Comparison of ENCODE assay signal across 24 mouse cellular contexts in the genomic region with DNA sequence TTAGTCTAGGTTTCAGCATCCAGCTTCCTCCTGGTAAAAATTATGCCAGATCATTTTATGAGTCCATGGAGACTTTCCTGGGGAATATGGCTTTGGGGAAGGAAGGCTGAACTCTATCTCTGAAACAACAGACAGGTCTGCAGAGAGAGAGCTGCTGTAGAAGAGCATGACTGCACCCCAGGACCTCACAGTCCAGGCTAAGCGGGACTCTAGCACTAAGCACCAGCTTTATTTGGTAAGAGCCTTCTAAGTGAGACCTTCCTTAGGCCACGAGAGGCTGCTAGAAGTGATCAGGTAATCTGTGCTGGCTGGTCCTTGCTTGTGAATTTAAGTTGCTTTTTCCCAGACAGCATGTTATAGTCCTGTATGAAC.
A peak's percentile ranks its signal among the peaks of the same experiment; 100 is the strongest.
DNase-seq lines count a peak whose midpoint lies in the region; ATAC-seq lines count a peak whose summit lies in the region.
"Had no signal": no experiment of that assay in that cellular context is flagged by ENCODE, and none has a peak within 500 bp of the region (broad histone marks: within the 10 kb centered on the region; RNA-seq: fewer than 3 reads in every experiment).

No protein-coding gene starts in this region.

- H3K9ac ChIP-seq in heart, embryonic 11.5 days (ENCODE audit: low read depth, low read length): no peak overlapping the region
- H3K9ac ChIP-seq in midbrain, embryonic 15.5 days: no peak overlapping the region
- H3K9ac ChIP-seq in midbrain, embryonic 13.5 days (replicated peaks): no peak overlapping the region
- H3K9ac ChIP-seq in intestine, embryonic 16.5 days (ENCODE audit: low read depth, low read length): no peak overlapping the region
- H3K9ac ChIP-seq: embryonic facial prominence, embryonic 12.5 days; forebrain, embryonic 13.5 days had no signal

- no peaks in the 10 kb centered on the region for H3K27me3 ChIP-seq in heart, embryonic 11.5 days (ENCODE audit: control insufficient read depth, insufficient read depth, low read length)
- no peaks in the 10 kb centered on the region for H3K27me3 ChIP-seq in midbrain, embryonic 15.5 days (replicated peaks)
- no peaks in the 10 kb centered on the region for H3K27me3 ChIP-seq in midbrain, embryonic 13.5 days
- no peaks in the 10 kb centered on the region for H3K27me3 ChIP-seq in intestine, embryonic 16.5 days (replicated peaks; ENCODE audit: control insufficient read depth, insufficient read depth, low read length)
- H3K27me3 ChIP-seq: CH12.LX; embryonic facial prominence, embryonic 12.5 days; forebrain, embryonic 13.5 days; Patski had no signal

- no peaks in the 10 kb centered on the region for H3K36me3 ChIP-seq in heart, embryonic 11.5 days (ENCODE audit: control insufficient read depth, insufficient read depth, low read length)
- no peaks in the 10 kb centered on the region for H3K36me3 ChIP-seq in midbrain, embryonic 15.5 days (replicated peaks)
- H3K36me3 ChIP-seq in midbrain, embryonic 13.5 days: no peaks in the 10 kb centered on the region
- no peaks in the 10 kb centered on the region for H3K36me3 ChIP-seq in intestine, embryonic 16.5 days (ENCODE audit: control insufficient read depth, insufficient read depth, low read length)
- H3K36me3 ChIP-seq: embryonic facial prominence, embryonic 10.5 days; embryonic facial prominence, embryonic 12.5 days; G1E had no signal

- no peak for DNase-seq in heart, adult 11 months
- no peak for DNase-seq in left cerebral cortex, postnatal 10 days (ENCODE audit: extremely low spot score in 1 of 2, low spot score in 2 of 2)
- DNase-seq in neural tube, embryonic 10.5 days (ENCODE audit: extremely low spot score, low spot score): no peak
- DNase-seq: adrenal gland, adult 8-10 months; adrenal gland, postnatal 14 days; adrenal gland, postnatal 36 days; B cell, adult 2 months; cerebellum, adult 11-12 months; cerebellum, adult 2 months; cerebellum, adult 9-10 months; cerebellum, postnatal 10 days; cerebellum, postnatal 25 days had no signal

- 0 out of 2 replicates have a peak, but pooled peaks cover 2% of the 10 kb centered on the region for H3K4me1 ChIP-seq in heart, embryonic 11.5 days (ENCODE audit: control insufficient read depth, insufficient read depth, low read length)
- H3K4me1 ChIP-seq in midbrain, embryonic 15.5 days: no peaks in the 10 kb centered on the region; the same call in 1 of the 2 replicates
- 0 out of 2 replicates have a peak, but pooled peaks cover 5% of the 10 kb centered on the region for H3K4me1 ChIP-seq in midbrain, embryonic 13.5 days (replicated peaks)
- no peaks in the 10 kb centered on the region for H3K4me1 ChIP-seq in intestine, embryonic 16.5 days (ENCODE audit: control insufficient read depth, insufficient read depth, low read length)
- H3K4me1 ChIP-seq: embryonic facial prominence, embryonic 12.5 days; forebrain, embryonic 13.5 days had no signal

- no peaks in the 10 kb centered on the region for H3K9me3 ChIP-seq in heart, embryonic 11.5 days (replicated peaks; ENCODE audit: control insufficient read depth, low read length)
- no peaks in the 10 kb centered on the region for H3K9me3 ChIP-seq in midbrain, embryonic 15.5 days
- no peaks in the 10 kb centered on the region for H3K9me3 ChIP-seq in midbrain, embryonic 13.5 days
- H3K9me3 ChIP-seq in intestine, embryonic 16.5 days (ENCODE audit: control insufficient read depth, low read length): no peaks in the 10 kb centered on the region
- H3K9me3 ChIP-seq: embryonic facial prominence, embryonic 10.5 days; embryonic facial prominence, embryonic 12.5 days; forebrain, embryonic 13.5 days had no signal

- no peak for ATAC-seq in heart, embryonic 11.5 days (replicated peaks; ENCODE audit: insufficient number of reproducible peaks, low FRiP score, low TSS enrichment)
- peak; percentile 63 for ATAC-seq in midbrain, embryonic 15.5 days (replicated peaks)
- no peak for ATAC-seq in midbrain, embryonic 13.5 days
- ATAC-seq in intestine, embryonic 16.5 days: peak; percentile 83
- ATAC-seq: activated CD4-positive, CD25-positive, alpha-beta regulatory T cell, adult 4 months; CD4-positive, CD25-positive, alpha-beta regulatory T cell, adult 4 months; Patski had no signal

- no peak overlapping the region for H3K4me2 ChIP-seq in heart, embryonic 11.5 days
- no peak overlapping the region for H3K4me2 ChIP-seq in midbrain, embryonic 15.5 days
- H3K4me2 ChIP-seq in midbrain, embryonic 13.5 days (replicated peaks): no peak overlapping the region
- H3K4me2 ChIP-seq in intestine, embryonic 16.5 days (ENCODE audit: low read depth, low read length): peak overlapping the region; percentile 4; the same call in 1 of the 2 replicates
- H3K4me2 ChIP-seq: embryonic facial prominence, embryonic 12.5 days; forebrain, embryonic 13.5 days had no signal

- peak overlapping the region; percentile 41; the same call in 1 of the 2 replicates for H3K27ac ChIP-seq in heart, embryonic 11.5 days (ENCODE audit: low read depth, low read length)
- 0 out of 2 replicates have a peak overlapping the region, but pooled peaks have one; percentile 27 for H3K27ac ChIP-seq in midbrain, embryonic 15.5 days
- H3K27ac ChIP-seq in midbrain, embryonic 13.5 days: no peak overlapping the region
- H3K27ac ChIP-seq in intestine, embryonic 16.5 days (ENCODE audit: low read length): peak overlapping the region; percentile 89
- H3K27ac ChIP-seq: embryonic facial prominence, embryonic 10.5 days; embryonic facial prominence, embryonic 12.5 days; forebrain, embryonic 13.5 days had no signal

- H3K4me3 ChIP-seq in heart, embryonic 11.5 days (ENCODE audit: low read depth, low read length): no peak overlapping the region
- no peak overlapping the region for H3K4me3 ChIP-seq in midbrain, embryonic 15.5 days
- no peak overlapping the region for H3K4me3 ChIP-seq in midbrain, embryonic 13.5 days (replicated peaks)
- 0 out of 2 replicates have a peak overlapping the region, but pooled peaks have one; percentile 12 for H3K4me3 ChIP-seq in intestine, embryonic 16.5 days (ENCODE audit: low read length)
- H3K4me3 ChIP-seq: embryonic facial prominence, embryonic 10.5 days; embryonic facial prominence, embryonic 12.5 days; forebrain, embryonic 13.5 days had no signal

- 34% methylated on average over 2 of the region's 2 CpGs for WGBS in heart, embryonic 11.5 days (ENCODE audit: insufficient replicate concordance)
- 55% methylated on average over 2 of the region's 2 CpGs for WGBS in midbrain, embryonic 15.5 days
- WGBS in midbrain, embryonic 13.5 days: 47% methylated on average over 2 of the region's 2 CpGs
- WGBS in intestine, embryonic 16.5 days: 51% methylated on average over 2 of the region's 2 CpGs

- intact Hi-C loops in left cerebral cortex, postnatal 10 days (cut with DNase I): no loop called here

Comparison
In these comparisons a context has a peak if more than half of its experiments do, and no peak if none do; other contexts are left out.
1. ATAC-seq: peak in midbrain, embryonic 15.5 days (single experiment) and intestine, embryonic 16.5 days (single experiment); none in heart, embryonic 11.5 days (single experiment) and midbrain, embryonic 13.5 days (single experiment).